ENCODE assay signal across 11 mouse cellular contexts in the genomic region with DNA sequence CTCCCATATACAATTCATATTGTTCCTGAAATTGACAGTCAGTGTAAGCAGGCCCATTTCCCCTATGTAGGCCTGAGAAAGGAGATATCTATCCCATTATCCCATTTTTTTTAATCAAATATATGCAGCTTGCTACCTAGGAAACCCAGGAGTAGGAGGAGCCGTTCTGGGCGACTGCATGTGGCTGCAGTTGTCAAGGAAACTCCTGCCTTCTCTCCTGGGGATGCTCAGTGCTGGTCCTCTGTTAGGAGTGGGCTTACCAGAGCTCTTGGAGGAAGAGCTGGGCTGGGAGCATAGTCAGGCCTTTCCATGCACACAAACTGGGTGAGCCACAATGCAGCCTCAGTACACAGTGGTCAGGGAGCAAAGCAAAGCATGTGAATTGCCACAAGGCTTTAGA.
DNase-seq lines count a peak whose midpoint lies in the region; ATAC-seq and TF ChIP-seq lines count a peak whose summit lies in the region.
"Had no signal": no experiment of that assay in that cellular context is flagged by ENCODE, and none has a peak within 500 bp of the region (broad histone marks: within the 10 kb centered on the region; RNA-seq: fewer than 3 reads in every experiment).

No protein-coding gene starts in this region.

- H3K27me3 ChIP-seq in neural tube, embryonic 12.5 days (replicated peaks), result no peaks in the 10 kb centered on the region
- H3K27me3 ChIP-seq in neural tube, embryonic 15.5 days (replicated peaks), result no peaks in the 10 kb centered on the region
- H3K27me3 ChIP-seq in hindbrain, embryonic 11.5 days (ENCODE audit: control insufficient read depth, insufficient read depth, low read length), result no peaks in the 10 kb centered on the region
- H3K27me3 ChIP-seq in midbrain, embryonic 11.5 days (ENCODE audit: control insufficient read depth, insufficient read depth, low read length), result no peaks in the 10 kb centered on the region
- no peaks in the 10 kb centered on the region for H3K27me3 ChIP-seq in intestine, postnatal 0 days (replicated peaks; ENCODE audit: control insufficient read depth, insufficient read depth, low read length)

- ATAC-seq in neural tube, embryonic 12.5 days (ENCODE audit: low FRiP score, low read depth), result peak; percentile 77; the same call in 1 of the 2 replicates
- no peak for ATAC-seq in neural tube, embryonic 15.5 days (ENCODE audit: low FRiP score)
- peak; percentile 53; the same call in 1 of the 2 replicates for ATAC-seq in hindbrain, embryonic 11.5 days (ENCODE audit: low FRiP score)
- peak; percentile 78; the same call in 1 of the 2 replicates for ATAC-seq in midbrain, embryonic 11.5 days (ENCODE audit: low FRiP score)
- no peak for ATAC-seq in intestine, postnatal 0 days
- ATAC-seq: CD4-positive, CD25-positive, alpha-beta regulatory T cell, adult 4 months had no signal

- H3K9ac ChIP-seq in neural tube, embryonic 12.5 days, result no peak overlapping the region
- H3K9ac ChIP-seq in neural tube, embryonic 15.5 days (replicated peaks), result no peak overlapping the region
- no peak overlapping the region for H3K9ac ChIP-seq in hindbrain, embryonic 11.5 days (ENCODE audit: low read depth, low read length)
- H3K9ac ChIP-seq in midbrain, embryonic 11.5 days (ENCODE audit: low read length), result no peak overlapping the region
- H3K9ac ChIP-seq in intestine, postnatal 0 days (ENCODE audit: low read depth, low read length), result no peak overlapping the region

- DNase-seq in hindbrain, embryonic 11.5 days (ENCODE audit: low spot score), result peak; percentile 20
- DNase-seq in midbrain, embryonic 11.5 days (ENCODE audit: low spot score, missing footprints), result no peak
- DNase-seq in right cerebral cortex, postnatal 4 days, result peak; percentile 11
- DNase-seq in adrenal gland, adult (ENCODE audit: inconsistent age in 2 of 2, low spot score in 1 of 2), result no peak
- no peak for DNase-seq in thymus, postnatal 0 days (ENCODE audit: low spot score)
- DNase-seq: kidney, adult 18-20 months; lung, adult 18-20 months had no signal

- no peaks in the 10 kb centered on the region for H3K36me3 ChIP-seq in neural tube, embryonic 12.5 days
- no peaks in the 10 kb centered on the region for H3K36me3 ChIP-seq in neural tube, embryonic 15.5 days
- H3K36me3 ChIP-seq in hindbrain, embryonic 11.5 days (ENCODE audit: control insufficient read depth, insufficient read depth, low read length), result no peaks in the 10 kb centered on the region
- no peaks in the 10 kb centered on the region for H3K36me3 ChIP-seq in midbrain, embryonic 11.5 days (ENCODE audit: control insufficient read depth, insufficient read depth, low read length)
- no peaks in the 10 kb centered on the region for H3K36me3 ChIP-seq in intestine, postnatal 0 days (ENCODE audit: control insufficient read depth, insufficient read depth)

- no peak overlapping the region for H3K4me2 ChIP-seq in neural tube, embryonic 12.5 days (replicated peaks)
- no peak overlapping the region for H3K4me2 ChIP-seq in neural tube, embryonic 15.5 days
- no peak overlapping the region for H3K4me2 ChIP-seq in hindbrain, embryonic 11.5 days (replicated peaks; ENCODE audit: low read depth, low read length)
- no peak overlapping the region for H3K4me2 ChIP-seq in midbrain, embryonic 11.5 days
- H3K4me2 ChIP-seq in intestine, postnatal 0 days (replicated peaks; ENCODE audit: low read depth), result no peak overlapping the region

- H3K9me3 ChIP-seq in neural tube, embryonic 12.5 days, result no peaks in the 10 kb centered on the region
- H3K9me3 ChIP-seq in neural tube, embryonic 15.5 days (replicated peaks), result no peaks in the 10 kb centered on the region
- H3K9me3 ChIP-seq in hindbrain, embryonic 11.5 days (ENCODE audit: control insufficient read depth, low read length), result no peaks in the 10 kb centered on the region
- no peaks in the 10 kb centered on the region for H3K9me3 ChIP-seq in midbrain, embryonic 11.5 days (ENCODE audit: control insufficient read depth, low read length)
- no peaks in the 10 kb centered on the region for H3K9me3 ChIP-seq in intestine, postnatal 0 days (ENCODE audit: control insufficient read depth)

- H3K27ac ChIP-seq in neural tube, embryonic 12.5 days, result no peak overlapping the region
- H3K27ac ChIP-seq in neural tube, embryonic 15.5 days (replicated peaks), result no peak overlapping the region
- H3K27ac ChIP-seq in hindbrain, embryonic 11.5 days (ENCODE audit: low read depth, low read length), result no peak overlapping the region
- H3K27ac ChIP-seq in midbrain, embryonic 11.5 days (ENCODE audit: low read depth, low read length), result no peak overlapping the region
- no peak overlapping the region for H3K27ac ChIP-seq in intestine, postnatal 0 days (ENCODE audit: low read depth, low read length)

- no peak overlapping the region for H3K4me3 ChIP-seq in neural tube, embryonic 12.5 days
- H3K4me3 ChIP-seq in neural tube, embryonic 15.5 days (replicated peaks), result no peak overlapping the region
- no peak overlapping the region for H3K4me3 ChIP-seq in hindbrain, embryonic 11.5 days (ENCODE audit: low read depth, low read length)
- no peak overlapping the region for H3K4me3 ChIP-seq in midbrain, embryonic 11.5 days (ENCODE audit: low read depth, low read length)
- no peak overlapping the region for H3K4me3 ChIP-seq in intestine, postnatal 0 days (ENCODE audit: low read depth, low read length)

- 34% methylated on average over 2 of the region's 2 CpGs for WGBS in neural tube, embryonic 12.5 days
- WGBS in neural tube, embryonic 15.5 days, result 19% methylated on average over 2 of the region's 2 CpGs
- 21% methylated on average over 2 of the region's 2 CpGs for WGBS in hindbrain, embryonic 11.5 days
- 22% methylated on average over 2 of the region's 2 CpGs for WGBS in midbrain, embryonic 11.5 days
- WGBS in intestine, postnatal 0 days, result 62% methylated on average over 2 of the region's 2 CpGs

- TF ChIP-seq CTCF in intestine, postnatal 0 days (IDR thresholded peaks at IDR 0.05; ENCODE audit: low read depth), result no peak

- no peaks in the 10 kb centered on the region for H3K4me1 ChIP-seq in neural tube, embryonic 12.5 days
- peaks cover 6% of the 10 kb centered on the region for H3K4me1 ChIP-seq in neural tube, embryonic 15.5 days
- H3K4me1 ChIP-seq in hindbrain, embryonic 11.5 days (replicated peaks; ENCODE audit: control insufficient read depth, insufficient read depth, low read length), result 0 out of 2 replicates have a peak, but pooled peaks cover 2% of the 10 kb centered on the region
- peaks cover 4% of the 10 kb centered on the region for H3K4me1 ChIP-seq in midbrain, embryonic 11.5 days (ENCODE audit: control insufficient read depth, insufficient read depth, low read length)
- H3K4me1 ChIP-seq in intestine, postnatal 0 days (replicated peaks; ENCODE audit: control insufficient read depth, insufficient read depth, low read length), result no peaks in the 10 kb centered on the region

Comparison
In these comparisons a context has a peak if more than half of its experiments do, and no peak if none do; other contexts are left out.
1. ATAC-seq: peak in neural tube, embryonic 12.5 days (single experiment), hindbrain, embryonic 11.5 days (single experiment) and midbrain, embryonic 11.5 days (single experiment); none in neural tube, embryonic 15.5 days (single experiment) and intestine, postnatal 0 days (single experiment).
2. DNase-seq: peak in hindbrain, embryonic 11.5 days (single experiment) and right cerebral cortex, postnatal 4 days (single experiment); none in midbrain, embryonic 11.5 days (single experiment), adrenal gland, adult (0 of 2) and thymus, postnatal 0 days (single experiment).